ENCODE assay signal across 7 mouse cellular contexts in the genomic region with DNA sequence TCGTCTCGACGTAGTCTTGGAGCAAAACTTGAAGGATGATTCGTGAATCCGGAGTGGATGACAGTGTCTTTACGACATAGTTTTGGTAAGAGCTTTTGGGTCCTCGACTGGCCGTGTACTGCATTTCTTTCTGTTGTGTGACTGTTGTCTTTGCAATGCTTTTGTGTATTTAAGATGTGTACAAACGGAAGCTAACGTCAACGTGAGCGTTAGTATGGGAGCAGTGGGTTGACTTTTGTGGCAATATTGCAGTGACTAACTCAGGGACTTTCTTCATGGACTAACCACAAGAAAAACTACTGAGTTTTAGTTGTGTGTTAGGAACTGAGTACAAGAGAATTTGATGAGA. TPM values are rescaled to one million over a fixed set of nuclear protein-coding genes. Genes with fewer than 3 reads are reported as not detected.
DNase-seq lines count a peak whose midpoint lies in the region; ATAC-seq and TF ChIP-seq lines count a peak whose summit lies in the region.

No protein-coding gene starts in this region.

- TF ChIP-seq CTCF in spleen, adult 2 months (IDR thresholded peaks at IDR 0.05; ENCODE audit: extremely low read depth, insufficient read depth, insufficient read length, insufficient replicate concordance): no peak

- H3K9ac ChIP-seq in liver, embryonic 11.5 days (ENCODE audit: low read depth, low read length): peak overlapping the region; percentile 91
- H3K9ac ChIP-seq in stomach, embryonic 16.5 days (ENCODE audit: low read length): peak overlapping the region; percentile 86

- no peaks in the 10 kb centered on the region for H3K9me3 ChIP-seq in erythroblast, embryonic 14.5 days (ENCODE audit: control insufficient read depth, low read length)
- no peaks in the 10 kb centered on the region for H3K9me3 ChIP-seq in liver, embryonic 11.5 days (ENCODE audit: control insufficient read depth, low read length)
- no peaks in the 10 kb centered on the region for H3K9me3 ChIP-seq in stomach, embryonic 16.5 days (replicated peaks; ENCODE audit: control insufficient read depth, low read length)

- TF ChIP-seq POLR2A in spleen, adult 2 months (IDR thresholded peaks at IDR 0.05; ENCODE audit: low read depth, low read length): no peak

- no peak for ATAC-seq in liver, embryonic 11.5 days (replicated peaks; ENCODE audit: low FRiP score)
- ATAC-seq in stomach, embryonic 16.5 days (ENCODE audit: insufficient read depth, low FRiP score): no peak

- peak overlapping the region; percentile 73 for H3K4me3 ChIP-seq in spleen, adult 2 months (ENCODE audit: extremely low read depth, insufficient read depth, insufficient read length)
- peak overlapping the region; percentile 100 for H3K4me3 ChIP-seq in erythroblast, embryonic 14.5 days (replicated peaks)
- H3K4me3 ChIP-seq in liver, embryonic 11.5 days (ENCODE audit: low read depth, low read length): peak overlapping the region; percentile 87
- H3K4me3 ChIP-seq in stomach, embryonic 16.5 days (replicated peaks; ENCODE audit: low read length): peak overlapping the region; percentile 88

- WGBS in spleen, adult 2 months: under 1% methylated on average over 12 of the region's 12 CpGs
- WGBS in liver, embryonic 11.5 days: under 1% methylated on average over 12 of the region's 12 CpGs
- WGBS in stomach, embryonic 16.5 days: under 1% methylated on average over 12 of the region's 12 CpGs

- peak overlapping the region; percentile 76 for H3K4me2 ChIP-seq in liver, embryonic 11.5 days
- peak overlapping the region; percentile 76 for H3K4me2 ChIP-seq in stomach, embryonic 16.5 days (ENCODE audit: low read depth, low read length)

- no peak for DNase-seq in spleen, adult 2 months (ENCODE audit: low read depth in 1 of 2, low spot score in 2 of 2)
- no peak for DNase-seq in spleen, adult 18-20 months
- no peak for DNase-seq in liver, embryonic 11.5 days (ENCODE audit: low spot score)
- no peak for DNase-seq in cerebellum, postnatal 36 days
- DNase-seq in layer of hippocampus, postnatal 25 days (ENCODE audit: extremely low spot score in 1 of 2, low spot score in 1 of 2): no peak

- peaks cover 15% of the 10 kb centered on the region for H3K4me1 ChIP-seq in spleen, adult 2 months (ENCODE audit: control insufficient read depth, insufficient read depth, insufficient read length)
- peaks cover 50% of the 10 kb centered on the region for H3K4me1 ChIP-seq in erythroblast, embryonic 14.5 days (ENCODE audit: control insufficient read depth)
- H3K4me1 ChIP-seq in liver, embryonic 11.5 days (replicated peaks; ENCODE audit: control insufficient read depth, insufficient read depth, low read length): peaks cover 17% of the 10 kb centered on the region; the same call in 1 of the 2 replicates
- H3K4me1 ChIP-seq in stomach, embryonic 16.5 days (ENCODE audit: control insufficient read depth, insufficient read depth, low read length): peaks cover 18% of the 10 kb centered on the region

- peak overlapping the region; percentile 40; the same call in 1 of the 2 replicates for H3K27ac ChIP-seq in spleen, adult 2 months (ENCODE audit: insufficient read depth, low read length)
- H3K27ac ChIP-seq in liver, embryonic 11.5 days (ENCODE audit: low read depth, low read length): peak overlapping the region; percentile 77; the same call in 1 of the 2 replicates
- H3K27ac ChIP-seq in stomach, embryonic 16.5 days (ENCODE audit: low read length): peak overlapping the region; percentile 80

- H3K27me3 ChIP-seq in spleen, adult 2 months (ENCODE audit: control insufficient read depth, insufficient read depth, low read length): no peaks in the 10 kb centered on the region
- no peaks in the 10 kb centered on the region for H3K27me3 ChIP-seq in erythroblast, embryonic 14.5 days (ENCODE audit: control insufficient read depth)
- H3K27me3 ChIP-seq in liver, embryonic 11.5 days (replicated peaks; ENCODE audit: control insufficient read depth, insufficient read depth, low read length): no peaks in the 10 kb centered on the region
- no peaks in the 10 kb centered on the region for H3K27me3 ChIP-seq in stomach, embryonic 16.5 days (ENCODE audit: control insufficient read depth, insufficient read depth, low read length)

- H3K36me3 ChIP-seq in spleen, adult 2 months (ENCODE audit: control insufficient read depth, insufficient read depth, low read length): no peaks in the 10 kb centered on the region; the same call in 1 of the 2 replicates
- peaks cover 59% of the 10 kb centered on the region for H3K36me3 ChIP-seq in erythroblast, embryonic 14.5 days (ENCODE audit: control insufficient read depth)
- H3K36me3 ChIP-seq in liver, embryonic 11.5 days (ENCODE audit: control insufficient read depth, insufficient read depth, low read length): peaks cover 2% of the 10 kb centered on the region; the same call in 1 of the 2 replicates
- H3K36me3 ChIP-seq in stomach, embryonic 16.5 days (ENCODE audit: control insufficient read depth, insufficient read depth, low read length): no peaks in the 10 kb centered on the region

RNA-seq across cellular contexts. Expression of gene Cenpl, which starts 0.7 kb away (rescaled TPM):
- 1.2 and 1.4 TPM in 2 replicates for polyA plus RNA-seq in spleen, adult 2 months (2012; rRNA removed)
- polyA plus RNA-seq in erythroblast, embryonic 14.5 days (2012): 3.6 and 5.0 TPM in 2 replicates
- 34.7 and 39.0 TPM in 2 replicates for polyA plus RNA-seq in liver, embryonic 11.5 days (2014; fragmentation: Nextera tagmentation; extraction: Ambion mirVana)
- polyA plus RNA-seq in stomach, embryonic 16.5 days (2015; fragmentation: Nextera tagmentation; extraction: Ambion mirVana): 22.6 and 26.3 TPM in 2 replicates
- 1 to 10 TPM; 1.5 to 1.8 TPM for total RNA-seq in layer of hippocampus, postnatal 25 days (2021)

RNA-seq across cellular contexts. Expression of gene Dars2, which starts 0.8 kb away (rescaled TPM):
- polyA plus RNA-seq in spleen, adult 2 months (2012; rRNA removed): 5.6 and 6.5 TPM in 2 replicates
- polyA plus RNA-seq in erythroblast, embryonic 14.5 days (2012): 0.21 and 0.47 TPM in 2 replicates
- 68.3 and 84.3 TPM in 2 replicates for polyA plus RNA-seq in liver, embryonic 11.5 days (2014; fragmentation: Nextera tagmentation; extraction: Ambion mirVana)
- 31.1 and 34.0 TPM in 2 replicates for polyA plus RNA-seq in stomach, embryonic 16.5 days (2015; fragmentation: Nextera tagmentation; extraction: Ambion mirVana)
- total RNA-seq in layer of hippocampus, postnatal 25 days (2021): 10 to 100 TPM; 22.8 to 26.3 TPM

RNA-seq across cellular contexts. Expression of gene Zbtb37, which starts 36.6 kb away (rescaled TPM):
- 1.9 and 2.4 TPM in 2 replicates for polyA plus RNA-seq in spleen, adult 2 months (2012; rRNA removed)
- 0.01 TPM in 1 of 2 replicates, not detected in the other for polyA plus RNA-seq in erythroblast, embryonic 14.5 days (2012)
- polyA plus RNA-seq in liver, embryonic 11.5 days (2014; fragmentation: Nextera tagmentation; extraction: Ambion mirVana): 3.4 and 4.8 TPM in 2 replicates
- 4.0 and 7.4 TPM in 2 replicates for polyA plus RNA-seq in stomach, embryonic 16.5 days (2015; fragmentation: Nextera tagmentation; extraction: Ambion mirVana)
- 10 to 100 TPM; 15.0 to 18.2 TPM for total RNA-seq in layer of hippocampus, postnatal 25 days (2021)
